Mouse (Mus musculus): ENCODE measurements around the gene Tnfsf12.

Gene Tnfsf12

DNA sequence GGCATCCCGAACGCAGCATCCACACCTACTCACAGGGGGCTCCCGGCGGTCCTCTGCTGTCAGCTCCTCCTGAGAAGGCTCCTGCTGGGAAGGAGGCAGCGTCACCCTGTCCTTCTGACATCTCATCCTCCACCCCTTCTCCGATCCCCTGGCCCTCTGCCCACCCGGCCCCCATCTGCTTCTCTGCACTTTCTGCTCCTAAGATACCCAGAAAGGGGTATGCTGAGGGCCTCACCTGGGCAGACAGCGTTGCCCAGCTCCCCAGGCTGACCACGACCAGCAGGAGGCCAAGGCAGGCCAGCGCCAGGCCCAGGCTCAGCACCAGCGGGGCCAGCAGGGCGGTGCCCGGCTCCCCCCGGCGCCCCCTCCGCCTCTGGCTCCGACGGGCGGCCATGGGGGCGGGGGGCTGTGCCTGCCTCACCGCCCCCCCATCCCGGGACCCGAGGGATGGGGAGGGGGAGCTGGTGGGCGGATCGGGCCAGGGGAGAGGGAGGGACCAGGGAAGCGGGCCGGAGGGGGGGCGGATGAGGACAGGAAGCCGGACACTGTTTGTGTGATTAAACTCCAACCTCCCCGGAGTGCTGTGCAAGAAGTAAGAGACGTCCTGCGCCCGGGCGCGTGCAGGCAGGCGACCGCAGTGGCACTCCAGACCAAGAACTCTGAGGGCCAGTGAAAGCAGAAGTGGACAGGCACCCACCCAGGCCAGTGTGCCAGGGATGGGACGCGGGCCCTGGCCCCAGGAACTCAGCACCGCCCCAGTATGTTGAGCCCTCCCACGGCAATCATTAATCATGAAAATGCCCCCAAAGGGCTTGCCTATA is at the start of gene Tnfsf12, which contains the start of gene Tnfsfm13:
TSS of gene Tnfsf12 (minus strand) at position 489 of the 821 bp plus-strand sequence.
TSS of gene Tnfsfm13 (minus strand) at position 738 of the 821 bp plus-strand sequence.
- peak; percentile 66 for DNase-seq (ENCODE audit: low spot score)

DNA sequence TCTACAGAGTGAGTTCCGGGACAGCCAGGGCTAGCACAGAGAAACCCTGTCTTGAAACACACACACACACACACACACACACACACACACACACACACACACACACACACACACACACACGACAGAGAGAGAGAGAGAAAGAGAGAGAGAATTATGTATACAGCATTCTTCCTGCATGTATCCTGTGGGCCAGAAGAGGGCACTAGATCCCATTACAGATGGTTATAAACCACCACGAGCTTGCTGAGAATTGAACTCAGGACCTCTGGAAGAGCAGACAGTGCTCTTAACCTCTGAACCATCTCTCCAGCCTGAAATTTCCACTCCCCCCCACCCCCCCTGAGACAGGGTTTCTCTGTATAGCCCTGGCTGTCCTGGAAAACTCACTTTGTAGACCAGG is 35.8 kb upstream of the Tnfsf12 start:
- peak; percentile 16 for DNase-seq (ENCODE audit: low spot score)

- peak; percentile 77 for DNase-seq (ENCODE audit: low spot score)
Measured at GRCm38 (mm10) chr11:69729063-69729462, 33.4 kb upstream of the Tnfsf12 start.

DNA sequence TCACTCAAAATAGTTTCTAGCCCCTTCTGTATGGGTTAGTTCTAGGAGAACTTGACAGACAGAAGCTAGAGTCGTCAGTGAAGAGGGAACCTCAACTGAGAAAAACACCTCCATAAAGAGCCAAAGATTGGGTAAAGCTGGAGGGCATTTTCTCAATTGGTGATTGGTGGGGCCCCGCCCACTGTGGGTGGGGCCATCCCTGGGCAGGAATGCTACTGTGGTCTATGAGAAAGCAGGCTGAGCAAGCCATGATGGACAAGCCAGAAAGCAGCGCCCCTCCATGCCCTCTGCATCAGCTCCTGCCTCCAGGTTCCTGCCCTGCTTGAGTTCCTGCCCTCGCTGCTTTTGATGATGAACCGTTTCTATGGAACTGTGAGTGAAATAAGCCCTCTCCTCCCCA is 30.3 kb upstream of the Tnfsf12 start:
- peak; percentile 17 for DNase-seq (ENCODE audit: low spot score)

GRCm38 (mm10) chr11:69723074-69723473 is 27.4 kb upstream of the Tnfsf12 start:
- no peak for DNase-seq (ENCODE audit: low spot score)

- no peak for DNase-seq (ENCODE audit: low spot score)
Measured at GRCm38 (mm10) chr11:69720852-69721251, 25.2 kb upstream of the Tnfsf12 start.

- DNase-seq (ENCODE audit: low spot score), result peak; percentile 17
Measured at GRCm38 (mm10) chr11:69719423-69719822, 23.8 kb upstream of the Tnfsf12 start.

DNA sequence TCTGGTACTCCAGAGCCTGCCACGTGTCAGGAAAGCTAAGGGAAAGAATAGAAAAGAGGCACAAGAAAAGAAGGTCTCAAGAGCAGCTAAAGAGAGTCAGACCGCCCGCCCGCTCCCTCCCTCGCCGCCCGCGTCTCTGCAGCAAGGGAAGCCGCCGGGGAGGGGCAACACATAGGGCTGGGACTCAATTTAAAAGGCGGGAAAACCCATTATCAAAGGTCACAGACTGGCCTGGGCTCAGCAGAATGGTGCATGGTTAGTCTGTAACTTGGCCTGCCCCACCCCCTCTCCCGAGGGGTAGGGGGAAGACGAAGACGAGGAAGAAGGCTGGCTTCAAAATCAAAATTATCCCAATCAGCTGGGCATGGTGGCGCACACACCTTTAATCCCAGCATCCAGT is 23.0 kb upstream of the Tnfsf12 start:
- peak; percentile 38 for DNase-seq (ENCODE audit: low spot score)

DNA sequence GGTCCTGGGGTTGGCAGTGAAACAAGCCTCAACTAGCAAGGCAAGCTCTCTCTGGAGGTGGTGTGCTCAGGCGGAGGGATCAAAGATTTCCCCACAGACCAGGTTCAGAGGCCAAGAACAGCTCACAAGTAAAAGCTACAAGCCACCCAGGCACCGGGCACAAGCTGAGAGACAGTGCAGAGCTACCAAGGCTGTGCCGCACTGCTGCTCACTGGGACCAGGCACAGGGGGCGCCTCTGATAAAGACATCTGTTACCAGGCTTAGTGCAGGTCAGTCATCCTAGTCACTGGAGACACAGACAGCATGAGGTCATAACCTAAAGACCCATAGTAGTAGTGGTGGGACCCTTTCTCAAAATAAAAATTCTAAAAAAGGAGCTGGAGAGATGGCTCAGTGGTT is 21.3 kb upstream of the Tnfsf12 start:
- DNase-seq (ENCODE audit: low spot score), result peak; percentile 6

GRCm38 (mm10) chr11:69715929-69716328 is 20.3 kb upstream of the Tnfsf12 start:
- DNase-seq (ENCODE audit: low spot score), result peak; percentile 72

DNA sequence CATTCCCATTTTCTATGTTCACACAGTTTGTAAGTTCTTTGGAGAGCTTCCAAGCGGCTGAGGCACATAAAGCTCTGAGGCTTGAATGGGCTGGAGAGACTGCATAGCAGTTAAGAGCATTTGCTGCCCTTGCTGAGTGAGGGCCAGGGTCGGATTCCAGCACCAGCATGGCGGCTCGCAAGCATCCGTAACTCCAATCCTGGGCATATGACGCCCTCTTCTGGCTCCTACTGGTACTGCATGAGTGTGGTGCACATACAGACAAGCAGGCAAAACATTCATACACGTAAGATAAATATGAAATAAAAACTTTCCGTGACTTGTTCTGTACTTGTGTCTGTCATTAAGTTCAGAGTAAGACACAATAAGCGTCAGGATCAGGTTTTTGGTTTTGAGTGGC is 19.8 kb upstream of the Tnfsf12 start:
- DNase-seq (ENCODE audit: low spot score), result peak; percentile 51

GRCm38 (mm10) chr11:69714636-69715329 is 19.1 kb upstream of the Tnfsf12 start:
- DNase-seq (ENCODE audit: low spot score), result peak; percentile 76

DNA sequence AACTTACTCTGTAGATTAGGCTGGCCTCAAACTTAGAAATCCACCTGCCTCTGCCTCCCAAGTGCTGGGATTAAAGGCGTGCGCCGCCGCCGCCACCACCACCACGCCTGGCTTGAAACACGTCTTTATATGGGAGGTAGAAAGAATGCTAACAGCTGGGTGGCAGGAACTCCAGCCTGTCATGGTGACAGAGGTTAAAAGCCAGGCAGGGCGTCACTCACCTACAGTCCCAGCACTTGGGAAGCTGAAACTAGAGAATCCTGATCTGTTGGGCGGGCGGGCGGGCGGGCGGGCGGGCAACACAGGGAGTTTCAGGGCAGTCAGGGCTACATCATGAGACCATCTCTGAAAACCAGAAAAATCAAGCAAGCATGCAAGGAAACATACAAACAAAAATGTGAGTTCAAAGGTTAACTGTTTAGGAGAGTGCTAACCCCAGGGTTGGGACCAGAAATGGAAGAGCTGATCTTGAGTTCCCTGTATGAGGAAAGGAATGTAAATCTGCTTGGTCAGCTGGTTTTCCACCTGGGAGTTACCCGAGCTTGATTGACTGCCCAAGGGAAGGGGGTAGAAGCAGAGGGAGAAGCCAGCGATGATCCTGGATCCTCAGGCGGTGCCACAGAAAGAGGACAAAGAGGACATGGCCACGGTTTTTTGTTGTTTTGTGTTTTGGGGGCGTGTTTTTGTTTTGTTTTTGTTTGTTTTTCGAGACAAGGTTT is 17.5 kb upstream of the Tnfsf12 start:
- DNase-seq (ENCODE audit: low spot score), result peak; percentile 48

GRCm38 (mm10) chr11:69711082-69711481 is 15.4 kb upstream of the Tnfsf12 start:
- no peak for DNase-seq (ENCODE audit: low spot score)

DNA sequence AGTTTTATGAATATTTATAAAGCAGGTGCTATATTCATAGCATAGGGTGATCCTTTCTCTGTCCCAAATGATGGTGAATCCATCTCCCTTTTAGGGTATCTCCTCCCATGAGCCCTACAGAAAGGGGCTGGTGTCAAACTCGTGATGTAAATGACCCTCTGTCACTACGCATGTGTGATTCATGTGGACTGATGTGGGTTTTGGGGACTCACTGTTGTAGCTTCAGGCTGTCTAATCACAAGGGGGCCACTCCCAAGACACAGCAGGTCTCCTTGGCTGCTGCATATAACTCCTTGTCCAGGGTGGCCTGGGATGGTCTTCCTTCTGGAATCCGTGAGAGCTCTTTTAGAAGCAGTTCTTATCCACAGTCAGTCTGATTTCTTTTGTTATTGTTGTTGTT is 14.8 kb upstream of the Tnfsf12 start:
- no peak for DNase-seq (ENCODE audit: low spot score)

DNA sequence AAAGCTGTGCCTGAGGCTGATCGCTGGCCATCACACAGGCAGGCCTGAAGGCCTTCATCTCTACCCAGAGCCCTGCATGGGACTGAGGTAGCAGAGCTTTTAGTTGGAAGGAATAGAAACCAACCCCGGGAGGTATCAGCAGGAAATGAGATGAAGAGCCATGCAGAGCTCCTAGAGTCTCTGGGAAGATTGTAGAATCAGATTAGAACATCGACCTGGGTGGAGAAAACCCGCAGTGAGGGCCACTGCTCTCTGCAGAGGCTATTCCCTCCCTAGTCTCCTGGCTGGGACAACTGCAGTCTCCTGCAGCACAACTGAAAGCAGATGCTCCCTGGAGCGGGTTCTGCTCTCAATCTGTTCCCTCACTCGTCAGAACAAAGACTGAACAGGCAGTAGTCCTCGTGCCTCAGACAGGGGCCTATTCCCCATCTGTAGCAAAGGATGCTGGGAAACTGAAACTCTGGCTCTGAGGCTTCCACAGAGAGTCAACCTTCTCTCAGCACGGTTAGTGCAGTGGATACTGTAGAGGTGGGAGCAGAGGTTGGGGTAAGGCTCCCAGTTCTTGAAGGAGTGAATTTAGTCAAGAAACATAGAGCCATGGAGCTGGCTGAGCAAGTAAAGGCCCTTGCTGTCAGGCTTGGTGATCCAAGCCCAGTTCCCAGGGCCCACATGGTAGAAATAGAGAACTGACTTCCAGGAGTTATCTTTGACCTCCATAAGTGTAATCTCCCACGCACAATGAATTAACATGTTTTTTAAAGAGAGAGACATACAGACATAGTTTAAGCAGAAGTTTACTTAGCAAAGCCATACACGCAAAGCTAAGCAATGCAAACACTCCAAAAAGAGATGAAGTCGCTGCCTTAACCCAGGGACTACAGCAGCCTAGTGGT is 14.2 kb upstream of the Tnfsf12 start:
- DNase-seq (ENCODE audit: low spot score), result no peak

DNA sequence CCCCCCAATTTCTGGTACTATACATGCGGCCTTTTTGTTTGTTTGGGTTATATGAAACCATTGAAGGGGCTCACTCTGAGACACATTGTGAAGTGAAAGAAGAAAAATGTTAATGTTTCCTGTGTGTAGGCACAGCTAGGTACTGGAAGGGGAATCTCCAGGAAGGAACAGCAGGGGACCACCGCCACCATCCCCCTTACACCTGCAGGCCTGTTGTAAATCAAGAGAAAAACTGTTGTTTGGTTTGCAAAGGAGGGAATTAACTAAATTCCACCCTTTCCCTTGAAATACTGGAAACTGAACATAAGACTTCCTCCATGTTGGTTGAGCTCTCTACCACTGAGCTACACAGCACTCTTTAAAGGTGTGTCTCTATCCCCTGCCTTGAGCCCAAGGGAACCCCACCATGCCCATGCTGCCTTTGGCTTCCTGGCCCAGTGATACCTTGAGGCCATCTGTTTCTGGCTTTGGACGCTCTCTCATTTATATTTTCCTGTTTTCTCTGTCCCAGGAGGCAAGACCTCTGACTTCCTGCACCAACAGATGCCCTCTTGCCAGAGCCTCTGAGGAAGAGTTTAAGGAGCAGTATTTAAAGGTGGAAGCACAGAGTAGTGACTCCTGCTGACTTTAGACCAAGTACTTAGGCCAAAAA is 13.1 kb upstream of the Tnfsf12 start:
- DNase-seq (ENCODE audit: low spot score), result no peak

DNA sequence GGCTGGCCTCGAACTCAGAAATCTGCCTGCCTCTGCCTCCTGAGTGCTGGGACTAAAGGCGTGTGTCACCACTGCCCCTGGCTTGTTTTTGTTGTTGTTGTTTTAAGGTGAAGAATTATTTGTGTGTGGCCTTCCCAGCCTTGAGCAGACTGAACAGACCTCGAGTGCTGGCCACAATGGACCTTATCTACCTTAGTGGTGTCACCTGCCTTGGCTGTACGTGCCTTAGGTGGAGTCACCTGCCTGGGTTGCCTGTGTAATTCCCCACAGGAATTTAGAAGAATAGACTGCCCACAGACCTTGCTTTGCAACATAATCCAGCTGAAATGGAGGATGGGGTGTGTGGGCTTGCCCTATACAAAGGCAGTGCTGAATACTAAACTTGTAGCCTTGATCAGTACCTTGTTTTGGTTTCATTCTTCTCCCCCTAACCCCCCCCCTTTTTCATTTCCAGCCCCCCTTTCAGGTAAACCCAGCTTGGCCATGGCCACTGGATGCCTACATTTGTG is 12.3 kb upstream of the Tnfsf12 start:
- no peak for DNase-seq (ENCODE audit: low spot score)

DNA sequence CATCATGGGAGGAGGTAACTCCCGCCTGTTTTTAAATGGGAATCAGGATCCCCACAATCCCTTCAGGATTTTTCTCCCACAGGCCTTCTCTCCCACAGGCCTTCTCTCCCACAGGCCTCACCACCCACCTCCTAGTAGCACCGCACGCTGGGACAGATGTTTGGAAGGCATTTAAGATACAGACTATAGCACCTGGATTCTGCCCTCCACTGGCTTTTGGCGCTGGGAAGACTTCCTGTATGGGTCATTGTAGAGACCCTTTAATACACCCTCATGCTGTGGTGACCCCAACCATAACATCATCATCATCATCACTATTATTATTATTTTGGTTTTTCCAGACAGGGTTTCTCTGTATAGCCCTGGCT is 11.8 kb upstream of the Tnfsf12 start:
- DNase-seq (ENCODE audit: low spot score), result no peak

- DNase-seq (ENCODE audit: low spot score), result no peak
Measured at GRCm38 (mm10) chr11:69706775-69707479, 11.3 kb upstream of the Tnfsf12 start.
